Comparison of ENCODE assay signal across 16 mouse cellular contexts in the genomic region with DNA sequence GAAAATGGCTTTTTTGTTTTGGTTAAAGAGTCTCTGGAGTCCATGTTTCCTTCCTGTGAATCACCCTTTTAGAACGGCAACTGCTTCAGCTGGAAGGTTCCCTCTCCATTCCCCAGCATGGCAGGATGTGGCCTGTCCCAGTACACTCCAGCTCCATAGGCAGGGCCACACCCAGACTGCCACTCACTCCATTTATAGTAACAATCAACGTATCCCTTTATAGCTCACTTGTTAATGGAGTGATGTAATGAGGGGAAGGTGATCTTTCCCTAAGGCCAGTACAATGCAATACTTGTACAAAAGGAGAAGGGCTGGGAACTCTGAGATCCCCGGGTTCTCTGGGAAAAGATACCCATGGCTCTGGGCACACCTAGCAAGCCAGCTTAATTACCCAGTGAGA. TPM values are rescaled to one million over a fixed set of nuclear protein-coding genes. Genes with fewer than 3 reads are reported as not detected.
DNase-seq lines count a peak whose midpoint lies in the region; ATAC-seq and TF ChIP-seq lines count a peak whose summit lies in the region.
"Had no signal": no experiment of that assay in that cellular context is flagged by ENCODE, and none has a peak within 500 bp of the region (broad histone marks: within the 10 kb centered on the region; RNA-seq: fewer than 3 reads in every experiment).

No protein-coding gene starts in this region.

- no peak for TF ChIP-seq POLR2A in small intestine, adult 2 months (IDR thresholded peaks at IDR 0.05; ENCODE audit: low read depth, low read length)

- DNase-seq in kidney, postnatal 14 days = peak; percentile 37
- no peak for DNase-seq in kidney, adult 8-10 months
- DNase-seq in heart, adult 8-10 months (ENCODE audit: low spot score) = peak; percentile 82
- DNase-seq in cerebellum, postnatal 36 days = no peak
- no peak for DNase-seq in ovary, postnatal 14 days (ENCODE audit: low spot score)
- no peak for DNase-seq in left cerebral cortex, adult 11 months (ENCODE audit: low spot score)
- DNase-seq: adrenal gland, postnatal 14 days; embryo, embryonic 11 days; gastrocnemius, postnatal 25 days; left cerebral cortex, postnatal 4 days had no signal

- H3K9me3 ChIP-seq in intestine, embryonic 15.5 days = no peaks in the 10 kb centered on the region
- H3K9me3 ChIP-seq: forebrain, embryonic 10.5 days had no signal

- no peak overlapping the region for H3K27ac ChIP-seq in intestine, embryonic 15.5 days
- H3K27ac ChIP-seq in small intestine, adult 2 months (ENCODE audit: insufficient read depth, low read depth, low read length) = peak overlapping the region; percentile 26; the same call in 1 of the 2 replicates
- H3K27ac ChIP-seq: forebrain, embryonic 10.5 days; layer of hippocampus, adult 2 months had no signal

- H3K4me2 ChIP-seq in intestine, embryonic 15.5 days (replicated peaks) = no peak overlapping the region

- 45% methylated on average over 3 of the region's 3 CpGs for WGBS in intestine, embryonic 15.5 days
- 39% methylated on average over 3 of the region's 3 CpGs for WGBS in small intestine, adult 2 months

- H3K27me3 ChIP-seq in intestine, embryonic 15.5 days (replicated peaks) = no peaks in the 10 kb centered on the region
- H3K27me3 ChIP-seq in small intestine, adult 2 months (ENCODE audit: control insufficient read depth, insufficient read depth, low read length) = no peaks in the 10 kb centered on the region
- H3K27me3 ChIP-seq: CH12.LX had no signal

- no peaks in the 10 kb centered on the region for H3K36me3 ChIP-seq in intestine, embryonic 15.5 days
- H3K36me3 ChIP-seq in small intestine, adult 2 months (ENCODE audit: control insufficient read depth, insufficient read depth, low read length) = peaks cover 14% of the 10 kb centered on the region
- H3K36me3 ChIP-seq: forebrain, embryonic 10.5 days had no signal

- no peak overlapping the region for H3K9ac ChIP-seq in intestine, embryonic 15.5 days

- peak; percentile 55; the same call in 1 of the 2 replicates for ATAC-seq in intestine, embryonic 15.5 days

- H3K4me3 ChIP-seq in intestine, embryonic 15.5 days (replicated peaks) = no peak overlapping the region
- H3K4me3 ChIP-seq in small intestine, adult 2 months (ENCODE audit: low read depth, low read length) = no peak overlapping the region
- H3K4me3 ChIP-seq: forebrain, embryonic 10.5 days; layer of hippocampus, adult 2 months had no signal

- TF ChIP-seq CTCF in small intestine, adult 2 months (IDR thresholded peaks at IDR 0.05; ENCODE audit: extremely low read depth, insufficient read length, insufficient replicate concordance, low read depth, low read length) = no peak

- H3K4me1 ChIP-seq in intestine, embryonic 15.5 days (replicated peaks) = 0 out of 2 replicates have a peak, but pooled peaks cover 3% of the 10 kb centered on the region
- H3K4me1 ChIP-seq in small intestine, adult 2 months (ENCODE audit: control insufficient read depth, insufficient read depth, insufficient read length, low read length) = no peaks in the 10 kb centered on the region
- H3K4me1 ChIP-seq: forebrain, embryonic 10.5 days had no signal

RNA-seq across cellular contexts. Expression of gene Depp1, which starts 6.1 kb away (rescaled TPM):
- 10 to 100 TPM; 32.2 to 58.5 (median 41.2) TPM for total RNA-seq in heart, adult 8-10 months (2022)
- polyA plus RNA-seq in intestine, embryonic 15.5 days (2015; fragmentation: Nextera tagmentation; extraction: Ambion mirVana) = 25.6 and 28.0 TPM in 2 replicates
- 1.4 and 2.6 TPM in 2 replicates for polyA plus RNA-seq in small intestine, adult 2 months (2012; rRNA removed)
- total RNA-seq: neutrophil, adult 5-6 weeks had no signal

RNA-seq across cellular contexts. Expression of gene Zfp422, which starts 15.5 kb away (rescaled TPM):
- total RNA-seq in heart, adult 8-10 months (2022) = 10 to 100 TPM; 13.6 to 15.5 (median 14.8) TPM
- polyA plus RNA-seq in intestine, embryonic 15.5 days (2015; fragmentation: Nextera tagmentation; extraction: Ambion mirVana) = 111 and 126 TPM in 2 replicates
- polyA plus RNA-seq in small intestine, adult 2 months (2012; rRNA removed) = 1.3 and 2.9 TPM in 2 replicates

RNA-seq across cellular contexts. Expression of gene Rassf4, which starts 29.4 kb away (rescaled TPM):
- 1 to 10 TPM; 3.7 to 7.0 (median 5.1) TPM for total RNA-seq in heart, adult 8-10 months (2022)
- 9.9 and 11.3 TPM in 2 replicates for polyA plus RNA-seq in intestine, embryonic 15.5 days (2015; fragmentation: Nextera tagmentation; extraction: Ambion mirVana)
- 3.7 and 4.4 TPM in 2 replicates for polyA plus RNA-seq in small intestine, adult 2 months (2012; rRNA removed)

Comparison
In these comparisons a context has a peak if more than half of its experiments do, and no peak if none do; other contexts are left out.
1. DNase-seq: peak in kidney, postnatal 14 days (single experiment) and heart, adult 8-10 months (single experiment); none in kidney, adult 8-10 months (0 of 2), cerebellum, postnatal 36 days (0 of 2), ovary, postnatal 14 days (single experiment) and left cerebral cortex, adult 11 months (single experiment).
2. RNA of gene Zfp422, which starts 15.5 kb away (polyA plus RNA-seq): 111 to 126 TPM in intestine, embryonic 15.5 days; 1.3 to 2.9 TPM in small intestine, adult 2 months; every median in the first group is over 10 times any median in the second.